Mouse (Mus musculus): ENCODE data around the gene Insr. TPM values are rescaled to one million over a fixed set of nuclear protein-coding genes. Genes with fewer than 3 reads are reported as not detected.

Gene Insr
- polyA plus RNA-seq, 1 experiment from 2014 or later, result 30.4 TPM

DNA sequence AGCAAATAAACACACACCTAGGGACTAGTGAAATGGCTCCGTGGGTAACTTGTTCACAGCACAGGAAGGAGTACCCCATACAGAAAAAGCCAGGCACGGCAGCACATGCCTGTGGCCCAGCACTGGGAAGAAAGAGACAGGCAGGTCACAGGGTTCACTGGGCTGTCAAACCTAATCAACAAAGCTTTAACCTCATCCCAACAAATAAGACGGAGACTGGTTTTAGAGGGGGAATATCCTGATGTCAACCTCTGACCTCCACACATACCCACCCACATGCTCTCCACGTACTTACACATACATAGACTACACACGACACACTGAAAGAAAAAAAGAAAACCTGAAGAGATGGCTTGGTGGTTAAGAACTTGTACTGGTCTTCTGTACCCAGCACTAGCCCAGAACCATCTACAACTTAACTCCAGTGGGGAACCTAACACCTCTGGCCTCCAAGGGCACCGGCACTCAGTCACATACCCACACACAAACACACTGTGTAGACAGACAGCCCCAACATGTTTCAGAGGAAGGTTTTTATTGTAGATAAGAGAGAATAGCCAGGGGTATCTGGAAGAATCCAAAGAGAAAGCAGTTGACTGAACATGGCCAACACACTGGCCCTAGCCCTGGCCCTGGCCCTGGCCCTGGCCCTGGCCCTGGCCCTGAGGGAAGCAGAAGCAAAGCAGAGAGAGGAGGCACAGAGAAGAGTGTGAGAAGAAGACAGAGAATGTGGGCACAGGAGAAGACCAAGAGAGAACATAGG is 12.6 kb downstream of the Insr start:
- 0 out of 2 replicates have a peak, but pooled peaks cover 6% of the 10 kb centered on the region for H3K9me3 ChIP-seq
- H3K4me3 ChIP-seq, result no peak overlapping the region
- DNase-seq (ENCODE audit: low spot score), result no peak
- H3K27me3 ChIP-seq (ENCODE audit: insufficient read depth, poor library complexity, severe bottlenecking), result no peaks in the 10 kb centered on the region
- no peaks in the 10 kb centered on the region for H3K4me1 ChIP-seq (replicated peaks)
- H3K36me3 ChIP-seq, result peaks cover 22% of the 10 kb centered on the region; the same call in 1 of the 2 replicates
- H3K27ac ChIP-seq, result no peak overlapping the region
- WGBS, result 80% methylated on average over 6 of the region's 6 CpGs

DNA sequence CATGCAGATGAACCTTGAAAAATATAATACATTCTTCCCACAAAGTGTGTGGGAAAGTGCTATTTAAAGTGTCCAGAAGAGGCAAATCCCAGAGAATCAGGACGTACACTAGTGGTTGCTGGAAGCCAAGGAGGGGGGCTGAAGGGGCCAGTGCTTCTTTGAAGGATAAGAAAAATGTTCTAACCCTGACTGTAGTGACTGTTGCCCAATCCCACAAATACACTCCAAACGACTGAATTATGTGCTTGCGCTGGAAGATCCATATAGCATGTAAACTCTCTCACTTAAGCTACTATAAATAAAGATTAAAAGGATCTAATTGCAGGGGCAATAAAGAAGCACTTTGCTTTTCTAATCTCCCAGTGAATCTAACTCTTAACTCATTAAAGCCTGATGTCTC is 14.2 kb downstream of the Insr start:
- Histone ChIP-seq H3K9me3 (0 out of 2 replicates have a peak, but pooled peaks cover 6% of the 10 kb centered on the region), H3K4me1 (replicated peaks) (no peaks in the 10 kb centered on the region), H3K27ac (no peak overlapping the region), H3K36me3 (peaks cover 38% of the 10 kb centered on the region), H3K4me3 (no peak overlapping the region), H3K27me3 (ENCODE audit: insufficient read depth, poor library complexity, severe bottlenecking) (no peaks in the 10 kb centered on the region)
- no peak for DNase-seq (ENCODE audit: low spot score)
- WGBS, result 90% methylated on average over 3 of the region's 3 CpGs

GRCm38 (mm10) chr8:3262779-3263178 is 16.6 kb downstream of the Insr start:
- DNase-seq (ENCODE audit: low spot score), result no peak
- Histone ChIP-seq H3K27ac (no peak overlapping the region), H3K36me3 (peaks cover 49% of the 10 kb centered on the region), H3K4me3 (no peak overlapping the region), H3K4me1 (replicated peaks) (no peaks in the 10 kb centered on the region), H3K9me3 (0 out of 2 replicates have a peak, but pooled peaks cover 6% of the 10 kb centered on the region), H3K27me3 (ENCODE audit: insufficient read depth, poor library complexity, severe bottlenecking) (no peaks in the 10 kb centered on the region)
- 92% methylated on average over 3 of the region's 3 CpGs for WGBS

DNA sequence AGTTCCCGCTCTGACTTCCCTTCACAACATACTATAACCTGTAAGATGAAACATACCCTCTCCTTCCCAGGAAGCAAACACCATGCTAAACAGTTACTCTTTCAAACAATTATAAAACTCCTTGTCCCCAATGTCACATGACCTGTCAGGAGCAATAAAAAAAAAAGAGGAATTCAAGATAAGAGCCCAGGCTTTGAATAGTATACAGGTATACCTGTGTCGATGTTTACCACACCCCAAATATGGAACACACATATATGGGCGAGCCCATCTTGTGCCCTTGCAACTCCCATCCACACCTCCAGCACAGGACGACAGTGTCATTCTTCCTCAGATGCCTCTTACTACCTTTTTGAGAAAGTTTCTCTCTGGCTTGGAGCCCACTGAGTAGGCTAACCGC is 18.3 kb downstream of the Insr start:
- WGBS, result 92% methylated on average over 5 of the region's 5 CpGs
- Histone ChIP-seq H3K27ac (no peak overlapping the region), H3K4me3 (no peak overlapping the region), H3K9me3 (0 out of 2 replicates have a peak, but pooled peaks cover 6% of the 10 kb centered on the region), H3K27me3 (ENCODE audit: insufficient read depth, poor library complexity, severe bottlenecking) (no peaks in the 10 kb centered on the region), H3K4me1 (replicated peaks) (no peaks in the 10 kb centered on the region), H3K36me3 (peaks cover 62% of the 10 kb centered on the region)
- no peak for DNase-seq (ENCODE audit: low spot score)

- no peak overlapping the region for H3K4me3 ChIP-seq
- H3K27me3 ChIP-seq (ENCODE audit: insufficient read depth, poor library complexity, severe bottlenecking), result no peaks in the 10 kb centered on the region
- H3K27ac ChIP-seq, result no peak overlapping the region
- 0 out of 2 replicates have a peak, but pooled peaks cover 6% of the 10 kb centered on the region for H3K9me3 ChIP-seq
- no peak for DNase-seq (ENCODE audit: low spot score)
- peaks cover 65% of the 10 kb centered on the region for H3K36me3 ChIP-seq
- 74% methylated on average over 9 of the region's 9 CpGs for WGBS
- no peaks in the 10 kb centered on the region for H3K4me1 ChIP-seq (replicated peaks)
These were observed 19.1 kb downstream of the Insr start for GRCm38 (mm10) chr8:3260127-3260811.

GRCm38 (mm10) chr8:3256147-3256940 is 23.1 kb downstream of the Insr start:
- H3K4me3 ChIP-seq, result no peak overlapping the region
- no peak for DNase-seq (ENCODE audit: low spot score)
- no peaks in the 10 kb centered on the region for H3K27me3 ChIP-seq (ENCODE audit: insufficient read depth, poor library complexity, severe bottlenecking)
- H3K27ac ChIP-seq, result no peak overlapping the region
- H3K9me3 ChIP-seq, result no peaks in the 10 kb centered on the region
- H3K36me3 ChIP-seq, result peaks cover 81% of the 10 kb centered on the region
- 86% methylated on average over 5 of the region's 5 CpGs for WGBS
- H3K4me1 ChIP-seq (replicated peaks), result no peaks in the 10 kb centered on the region

DNA sequence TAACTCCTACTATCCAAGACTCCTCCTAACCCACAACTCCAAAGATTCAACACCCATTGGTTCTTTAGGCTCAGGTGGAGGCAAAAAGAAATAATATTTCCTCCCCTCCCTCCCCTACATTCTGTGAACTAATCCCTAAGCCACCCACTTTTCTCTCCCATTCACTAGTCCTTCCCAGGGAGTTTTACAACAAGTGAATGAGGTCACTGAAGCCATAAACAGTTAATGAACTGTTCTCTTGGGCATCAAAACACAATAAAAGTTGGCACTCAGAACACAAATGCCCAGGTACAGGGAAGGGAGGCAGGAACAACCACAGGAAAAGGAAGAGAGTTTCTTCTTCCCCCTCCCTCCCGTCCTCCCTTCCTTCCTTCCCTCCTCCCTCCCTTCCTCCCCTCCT is 24.1 kb downstream of the Insr start:
- Histone ChIP-seq H3K36me3 (peaks cover 81% of the 10 kb centered on the region), H3K27me3 (ENCODE audit: insufficient read depth, poor library complexity, severe bottlenecking) (no peaks in the 10 kb centered on the region), H3K27ac (no peak overlapping the region), H3K4me3 (no peak overlapping the region), H3K9me3 (0 out of 2 replicates have a peak, but pooled peaks cover 3% of the 10 kb centered on the region), H3K4me1 (replicated peaks) (no peaks in the 10 kb centered on the region)
- DNase-seq (ENCODE audit: low spot score), result no peak
- 78% methylated on average over 1 of the region's 1 CpGs for WGBS

DNA sequence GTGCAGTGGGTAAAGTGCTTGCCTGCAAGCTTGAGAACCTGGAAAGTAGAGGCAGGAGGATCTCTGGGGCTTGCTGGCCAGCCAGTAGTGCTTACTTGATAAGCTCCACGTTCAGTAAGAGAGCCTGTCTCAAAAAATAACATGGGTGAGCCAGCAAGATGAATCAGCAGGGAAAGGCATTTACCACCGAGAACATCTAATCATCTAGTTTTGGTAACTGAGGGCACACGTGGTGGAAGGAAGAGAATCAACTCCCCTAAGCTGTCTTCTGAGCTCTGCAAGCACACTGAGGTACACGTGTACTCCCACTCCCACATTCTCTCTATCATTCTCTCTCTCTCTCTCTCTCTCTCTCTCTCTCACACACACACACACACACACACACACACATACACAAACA is 26.2 kb downstream of the Insr start:
- Histone ChIP-seq H3K9me3 (0 out of 2 replicates have a peak, but pooled peaks cover 3% of the 10 kb centered on the region), H3K4me1 (replicated peaks) (no peaks in the 10 kb centered on the region), H3K36me3 (peaks cover 73% of the 10 kb centered on the region), H3K27ac (no peak overlapping the region), H3K4me3 (no peak overlapping the region), H3K27me3 (ENCODE audit: insufficient read depth, poor library complexity, severe bottlenecking) (no peaks in the 10 kb centered on the region)
- DNase-seq (ENCODE audit: low spot score), result no peak
- 83% methylated on average over 4 of the region's 4 CpGs for WGBS

DNA sequence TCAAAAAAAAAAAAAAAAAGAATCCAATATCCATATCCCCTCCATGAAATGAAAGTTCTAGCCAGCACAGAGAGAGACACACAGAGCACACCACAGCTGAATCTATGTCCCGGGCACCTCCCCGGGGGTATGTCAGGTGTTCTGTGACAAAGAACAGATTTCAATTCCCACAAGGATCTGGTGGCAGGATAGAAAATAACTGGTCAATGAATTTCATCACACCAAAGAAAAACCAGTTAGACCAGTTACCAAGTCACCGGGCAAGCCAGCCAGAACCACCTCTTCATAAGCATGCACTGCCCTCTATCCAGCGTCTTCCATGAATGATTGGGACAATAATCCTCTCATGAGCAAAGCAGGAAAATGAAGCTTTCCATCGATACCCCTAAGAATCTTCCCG is 26.8 kb downstream of the Insr start:
- no peak overlapping the region for H3K4me3 ChIP-seq
- WGBS, result 92% methylated on average over 6 of the region's 6 CpGs
- H3K27me3 ChIP-seq (ENCODE audit: insufficient read depth, poor library complexity, severe bottlenecking), result no peaks in the 10 kb centered on the region
- peaks cover 71% of the 10 kb centered on the region for H3K36me3 ChIP-seq
- DNase-seq (ENCODE audit: low spot score), result no peak
- no peaks in the 10 kb centered on the region for H3K4me1 ChIP-seq (replicated peaks)
- no peak overlapping the region for H3K27ac ChIP-seq
- 0 out of 2 replicates have a peak, but pooled peaks cover 3% of the 10 kb centered on the region for H3K9me3 ChIP-seq

DNA sequence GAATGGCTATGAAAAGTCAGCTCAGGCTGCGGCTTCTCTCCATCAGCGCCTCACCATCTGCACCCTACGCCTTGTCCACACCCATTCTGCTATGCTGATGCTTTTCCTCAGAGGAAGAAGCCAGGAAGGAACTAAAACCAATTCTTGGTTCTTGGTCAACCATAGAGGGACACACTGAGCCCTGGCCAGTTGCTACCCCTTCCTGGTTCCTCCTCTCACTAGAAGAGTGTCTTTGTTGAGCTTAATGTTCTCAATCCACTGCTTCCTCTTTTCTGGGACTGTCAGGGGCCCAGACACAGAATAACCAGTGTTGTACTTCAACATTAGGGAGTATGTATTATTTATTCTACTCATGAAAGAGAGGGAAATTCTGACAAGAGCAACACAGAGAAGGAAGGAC is 28.3 kb downstream of the Insr start:
- Histone ChIP-seq H3K9me3 (peaks cover 5% of the 10 kb centered on the region; the same call in 1 of the 2 replicates), H3K27ac (no peak overlapping the region), H3K4me3 (no peak overlapping the region), H3K4me1 (replicated peaks) (no peaks in the 10 kb centered on the region), H3K27me3 (ENCODE audit: insufficient read depth, poor library complexity, severe bottlenecking) (no peaks in the 10 kb centered on the region), H3K36me3 (peaks cover 72% of the 10 kb centered on the region)
- WGBS, result 94% methylated on average over 3 of the region's 3 CpGs
- no peak for DNase-seq (ENCODE audit: low spot score)

- H3K9me3 ChIP-seq, result peaks cover 8% of the 10 kb centered on the region; the same call in 1 of the 2 replicates
- H3K27me3 ChIP-seq (ENCODE audit: insufficient read depth, poor library complexity, severe bottlenecking), result no peaks in the 10 kb centered on the region
- peaks cover 67% of the 10 kb centered on the region for H3K36me3 ChIP-seq
- no peak overlapping the region for H3K27ac ChIP-seq
- 90% methylated on average over 2 of the region's 2 CpGs for WGBS
- no peaks in the 10 kb centered on the region for H3K4me1 ChIP-seq (replicated peaks)
- H3K4me3 ChIP-seq, result no peak overlapping the region
- no peak for DNase-seq (ENCODE audit: low spot score)
These were observed 29.5 kb downstream of the Insr start for GRCm38 (mm10) chr8:3249886-3250285.

- peaks cover 58% of the 10 kb centered on the region for H3K36me3 ChIP-seq
- H3K27ac ChIP-seq, result no peak overlapping the region
- no peak for DNase-seq (ENCODE audit: low spot score)
- no peak overlapping the region for H3K4me3 ChIP-seq
- 90% methylated on average over 5 of the region's 5 CpGs for WGBS
- no peaks in the 10 kb centered on the region for H3K4me1 ChIP-seq (replicated peaks)
- peaks cover 8% of the 10 kb centered on the region; the same call in 1 of the 2 replicates for H3K9me3 ChIP-seq
- no peaks in the 10 kb centered on the region for H3K27me3 ChIP-seq (ENCODE audit: insufficient read depth, poor library complexity, severe bottlenecking)
These were observed 30.7 kb downstream of the Insr start for GRCm38 (mm10) chr8:3248704-3249103.
